Mouse (Mus musculus): ENCODE measurements around the gene Tenm4. TPM values are rescaled to one million over a fixed set of nuclear protein-coding genes. Genes with fewer than 3 reads are reported as not detected.

The Tenm4 gene
- polyA plus RNA-seq, 1 experiment from 2014 or later, result 2.3 TPM

GRCm38 (mm10) chr7:96844104-96844894, 673.3 kb downstream of the Tenm4 start:
- no peaks in the 10 kb centered on the region for H3K27me3 ChIP-seq (replicated peaks)
- no peaks in the 10 kb centered on the region for H3K36me3 ChIP-seq
- H3K9me3 ChIP-seq (replicated peaks), result no peaks in the 10 kb centered on the region
- H3K27ac ChIP-seq, result no peak overlapping the region
- H3K9ac ChIP-seq, result no peak overlapping the region
- WGBS (ENCODE audit: insufficient replicate concordance), result 57% methylated on average over 8 of the region's 8 CpGs
- no peak for ATAC-seq
- H3K4me3 ChIP-seq, result no peak overlapping the region
- H3K4me2 ChIP-seq, result no peak overlapping the region
- H3K4me1 ChIP-seq, result 0 out of 2 replicates have a peak, but pooled peaks cover 2% of the 10 kb centered on the region

- no peaks in the 10 kb centered on the region for H3K4me1 ChIP-seq
- H3K27me3 ChIP-seq (replicated peaks), result no peaks in the 10 kb centered on the region
- 56% methylated on average over 2 of the region's 2 CpGs for WGBS (ENCODE audit: insufficient replicate concordance)
- no peak for ATAC-seq
- H3K4me3 ChIP-seq, result no peak overlapping the region
- H3K4me2 ChIP-seq, result no peak overlapping the region
- no peak overlapping the region for H3K9ac ChIP-seq
- H3K36me3 ChIP-seq, result no peaks in the 10 kb centered on the region
- H3K27ac ChIP-seq, result no peak overlapping the region
- H3K9me3 ChIP-seq (replicated peaks), result no peaks in the 10 kb centered on the region
Observed at GRCm38 (mm10) chr7:96852781-96853180, 681.7 kb downstream of the Tenm4 start.

- H3K4me2 ChIP-seq, result no peak overlapping the region
- no peak overlapping the region for H3K9ac ChIP-seq
- H3K4me3 ChIP-seq, result no peak overlapping the region
- H3K27ac ChIP-seq, result no peak overlapping the region
- H3K9me3 ChIP-seq (replicated peaks), result no peaks in the 10 kb centered on the region
- H3K27me3 ChIP-seq (replicated peaks), result 0 out of 2 replicates have a peak, but pooled peaks cover 4% of the 10 kb centered on the region
- ATAC-seq, result no peak
- no peaks in the 10 kb centered on the region for H3K4me1 ChIP-seq
- H3K36me3 ChIP-seq, result no peaks in the 10 kb centered on the region
- 62% methylated on average over 5 of the region's 5 CpGs for WGBS (ENCODE audit: insufficient replicate concordance)
Observed at GRCm38 (mm10) chr7:96855867-96856406, 684.9 kb downstream of the Tenm4 start.

- no peak overlapping the region for H3K4me2 ChIP-seq
- 42% methylated on average over 4 of the region's 4 CpGs for WGBS (ENCODE audit: insufficient replicate concordance)
- ATAC-seq, result no peak
Observed at GRCm38 (mm10) chr7:96856518-96856917, 685.5 kb downstream of the Tenm4 start.

GRCm38 (mm10) chr7:96859077-96859476, 688.0 kb downstream of the Tenm4 start:
- H3K9me3 ChIP-seq (replicated peaks), result no peaks in the 10 kb centered on the region
- no peak overlapping the region for H3K4me3 ChIP-seq
- H3K36me3 ChIP-seq, result no peaks in the 10 kb centered on the region
- 0 out of 2 replicates have a peak, but pooled peaks cover 4% of the 10 kb centered on the region for H3K27me3 ChIP-seq (replicated peaks)
- no peak overlapping the region for H3K9ac ChIP-seq
- WGBS (ENCODE audit: insufficient replicate concordance), result 46% methylated on average over 2 of the region's 2 CpGs
- H3K27ac ChIP-seq, result no peak overlapping the region
- ATAC-seq, result no peak
- H3K4me2 ChIP-seq, result no peak overlapping the region
- no peaks in the 10 kb centered on the region for H3K4me1 ChIP-seq

More at GRCm38 (mm10) chr7:96856518-96856917, 685.5 kb downstream of the Tenm4 start:
- Histone ChIP-seq H3K27ac (no peak overlapping the region), H3K9me3 (replicated peaks) (no peaks in the 10 kb centered on the region), H3K36me3 (no peaks in the 10 kb centered on the region), H3K9ac (no peak overlapping the region), H3K27me3 (replicated peaks) (0 out of 2 replicates have a peak, but pooled peaks cover 4% of the 10 kb centered on the region), H3K4me1 (no peaks in the 10 kb centered on the region), H3K4me3 (no peak overlapping the region)

- H3K4me3 ChIP-seq, result no peak overlapping the region
- no peaks in the 10 kb centered on the region for H3K4me1 ChIP-seq
- 0 out of 2 replicates have a peak, but pooled peaks cover 4% of the 10 kb centered on the region for H3K27me3 ChIP-seq (replicated peaks)
- H3K9ac ChIP-seq, result no peak overlapping the region
- no peak overlapping the region for H3K27ac ChIP-seq
- 58% methylated on average over 5 of the region's 5 CpGs for WGBS (ENCODE audit: insufficient replicate concordance)
- no peaks in the 10 kb centered on the region for H3K9me3 ChIP-seq (replicated peaks)
- no peak overlapping the region for H3K4me2 ChIP-seq
- H3K36me3 ChIP-seq, result no peaks in the 10 kb centered on the region
- ATAC-seq, result no peak
Observed at GRCm38 (mm10) chr7:96859684-96860083, 688.6 kb downstream of the Tenm4 start.

- Histone ChIP-seq H3K27ac (no peak overlapping the region), H3K9ac (no peak overlapping the region)
Observed at GRCm38 (mm10) chr7:96860650-96861049, 689.6 kb downstream of the Tenm4 start.

GRCm38 (mm10) chr7:96864894-96865722, 694.1 kb downstream of the Tenm4 start:
- Histone ChIP-seq H3K36me3 (no peaks in the 10 kb centered on the region), H3K4me1 (no peaks in the 10 kb centered on the region), H3K4me3 (no peak overlapping the region), H3K27ac (no peak overlapping the region), H3K9me3 (replicated peaks) (no peaks in the 10 kb centered on the region), H3K4me2 (no peak overlapping the region), H3K9ac (no peak overlapping the region), H3K27me3 (replicated peaks) (no peaks in the 10 kb centered on the region)
- no peak for ATAC-seq
- 60% methylated on average over 7 of the region's 7 CpGs for WGBS (ENCODE audit: insufficient replicate concordance)

More at GRCm38 (mm10) chr7:96860650-96861049, 689.6 kb downstream of the Tenm4 start:
- no peak for ATAC-seq
- Histone ChIP-seq H3K4me1 (no peaks in the 10 kb centered on the region), H3K36me3 (no peaks in the 10 kb centered on the region), H3K9me3 (replicated peaks) (no peaks in the 10 kb centered on the region), H3K4me3 (no peak overlapping the region), H3K27me3 (replicated peaks) (0 out of 2 replicates have a peak, but pooled peaks cover 4% of the 10 kb centered on the region), H3K4me2 (no peak overlapping the region)
- WGBS (ENCODE audit: insufficient replicate concordance), result 52% methylated on average over 4 of the region's 4 CpGs

GRCm38 (mm10) chr7:96869079-96869810, 698.2 kb downstream of the Tenm4 start:
- H3K36me3 ChIP-seq, result no peaks in the 10 kb centered on the region
- H3K9ac ChIP-seq, result no peak overlapping the region
- WGBS (ENCODE audit: insufficient replicate concordance), result 78% methylated on average over 16 of the region's 16 CpGs
- no peak overlapping the region for H3K4me2 ChIP-seq
- no peaks in the 10 kb centered on the region for H3K4me1 ChIP-seq
- ATAC-seq, result no peak
- no peak overlapping the region for H3K4me3 ChIP-seq
- H3K27ac ChIP-seq, result no peak overlapping the region
- H3K27me3 ChIP-seq (replicated peaks), result no peaks in the 10 kb centered on the region
- H3K9me3 ChIP-seq (replicated peaks), result no peaks in the 10 kb centered on the region

GRCm38 (mm10) chr7:96870473-96870872, 699.4 kb downstream of the Tenm4 start:
- ATAC-seq, result no peak
- H3K27ac ChIP-seq, result no peak overlapping the region
- H3K9me3 ChIP-seq (replicated peaks), result no peaks in the 10 kb centered on the region
- H3K4me1 ChIP-seq, result no peaks in the 10 kb centered on the region
- H3K4me2 ChIP-seq, result no peak overlapping the region
- no peaks in the 10 kb centered on the region for H3K27me3 ChIP-seq (replicated peaks)
- no peak overlapping the region for H3K9ac ChIP-seq
- no peaks in the 10 kb centered on the region for H3K36me3 ChIP-seq
- 71% methylated on average over 8 of the region's 8 CpGs for WGBS (ENCODE audit: insufficient replicate concordance)
- H3K4me3 ChIP-seq, result no peak overlapping the region

- Histone ChIP-seq H3K9ac (no peak overlapping the region), H3K4me1 (no peaks in the 10 kb centered on the region), H3K27ac (no peak overlapping the region), H3K4me2 (no peak overlapping the region), H3K4me3 (no peak overlapping the region), H3K27me3 (replicated peaks) (no peaks in the 10 kb centered on the region), H3K9me3 (replicated peaks) (no peaks in the 10 kb centered on the region), H3K36me3 (no peaks in the 10 kb centered on the region)
- no peak for ATAC-seq
- 74% methylated on average over 4 of the region's 4 CpGs for WGBS (ENCODE audit: insufficient replicate concordance)
Observed at GRCm38 (mm10) chr7:96871031-96871430, 700.0 kb downstream of the Tenm4 start.

Data from liver, embryonic 12.5 days (tissue).